Mouse (Mus musculus) brain, embryonic 14.5 days (tissue): ENCODE results near the gene Lonp1. TPM values are rescaled to one million over a fixed set of nuclear protein-coding genes. Genes with fewer than 3 reads are reported as not detected.

ENCODE experiments used
- DNase-seq: peaks from one replicate; pipeline ENCODE4 v3.0.0-alpha.2; 2011; ENCODE audit warnings: low read depth
- CTCF ChIP-seq: fragments of 200-500 bp; IDR thresholded peaks from 2 replicates; pipeline ENCODE4 v1.5.1; 2012; ENCODE audit warnings: inconsistent platforms, mild to moderate bottlenecking, moderate library complexity, borderline replicate concordance; ENCODE audit not compliant: insufficient read depth, insufficient read length; ENCODE audit errors: extremely low read depth
- POLR2A ChIP-seq: fragments of 200-500 bp; IDR thresholded peaks from 2 replicates; pipeline ENCODE4 v1.6.1; 2012; ENCODE audit warnings: mild to moderate bottlenecking, inconsistent platforms, borderline replicate concordance; ENCODE audit not compliant: poor library complexity, insufficient read depth, insufficient read length, severe bottlenecking; ENCODE audit errors: extremely low read depth
- polyA plus RNA-seq: library from polyadenylated mRNA; depleted of rRNA; stranded (reverse); fragments of >200 nt; gene quantifications from 2 replicates; pipeline ENCODE4 v1.2.3, GENCODE M21; 2012

The Lonp1 gene
- polyA plus RNA-seq, 1 experiment = 70.4 TPM

- no peak for DNase-seq
- TF ChIP-seq POLR2A (no peak), CTCF (no peak)
Observed at GRCm38 (mm10) chr17:56608699-56609098, 18.0 kb downstream of the Lonp1 start.

DNA sequence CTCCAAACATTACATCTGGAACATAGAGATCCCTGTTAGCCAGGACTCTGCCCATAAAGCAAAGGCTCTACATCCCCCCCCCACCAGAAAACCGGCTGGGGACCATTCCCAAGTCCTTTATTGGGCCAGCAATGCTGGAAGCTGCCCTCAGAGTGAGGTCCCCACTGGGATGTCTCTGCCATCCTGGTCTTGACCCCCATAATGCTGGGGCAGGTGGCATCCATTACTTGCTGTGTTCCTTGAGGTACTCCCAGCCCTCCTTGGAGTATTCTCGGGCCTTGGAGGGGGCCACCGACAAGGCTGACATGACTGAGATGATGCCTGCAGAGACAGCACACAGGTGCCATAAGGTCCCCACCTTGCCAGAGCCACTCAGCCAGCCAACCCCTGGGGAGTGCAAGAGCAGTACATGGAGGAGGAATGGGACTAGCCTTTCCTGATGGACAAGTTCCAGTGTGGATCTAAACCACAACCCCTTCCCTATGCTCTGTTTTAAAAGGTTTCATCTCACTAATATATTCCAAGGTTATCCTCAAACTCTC lies 19.1 kb downstream of the Lonp1 start:
- no peak for DNase-seq
- no peak for TF ChIP-seq CTCF
- no peak for TF ChIP-seq POLR2A

DNA sequence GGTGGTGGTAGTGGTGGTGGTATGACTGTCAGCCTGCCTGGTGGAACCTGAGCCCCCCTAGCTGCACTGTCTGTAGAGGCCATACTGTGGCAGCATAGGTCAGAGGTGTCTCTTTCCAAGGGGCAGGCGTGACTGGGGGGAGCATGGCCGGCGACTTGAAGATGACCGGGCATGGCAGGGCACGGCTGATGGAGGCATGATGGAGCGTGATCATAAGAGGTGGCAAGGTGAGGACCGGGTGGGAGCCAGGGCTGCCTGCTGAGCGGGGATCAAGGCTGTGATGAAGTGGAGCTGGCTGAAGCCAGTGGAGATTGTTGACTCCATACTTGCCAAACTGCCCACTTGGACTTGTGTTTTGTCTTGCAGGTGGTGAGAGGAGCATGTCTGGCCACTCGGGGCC lies 21.3 kb downstream of the Lonp1 start:
- TF ChIP-seq CTCF = no peak
- TF ChIP-seq POLR2A = no peak
- no peak for DNase-seq

- no peak for DNase-seq
- TF ChIP-seq CTCF (no peak), POLR2A (no peak)
Observed at GRCm38 (mm10) chr17:56604422-56604821, 22.3 kb downstream of the Lonp1 start.

GRCm38 (mm10) chr17:56604070-56604380 lies 22.7 kb downstream of the Lonp1 start:
- DNase-seq = no peak
- TF ChIP-seq POLR2A (no peak), CTCF (no peak)

GRCm38 (mm10) chr17:56603186-56604069 lies 23.3 kb downstream of the Lonp1 start:
- peak; percentile 40 for DNase-seq
- TF ChIP-seq POLR2A (no peak), CTCF (no peak)

DNA sequence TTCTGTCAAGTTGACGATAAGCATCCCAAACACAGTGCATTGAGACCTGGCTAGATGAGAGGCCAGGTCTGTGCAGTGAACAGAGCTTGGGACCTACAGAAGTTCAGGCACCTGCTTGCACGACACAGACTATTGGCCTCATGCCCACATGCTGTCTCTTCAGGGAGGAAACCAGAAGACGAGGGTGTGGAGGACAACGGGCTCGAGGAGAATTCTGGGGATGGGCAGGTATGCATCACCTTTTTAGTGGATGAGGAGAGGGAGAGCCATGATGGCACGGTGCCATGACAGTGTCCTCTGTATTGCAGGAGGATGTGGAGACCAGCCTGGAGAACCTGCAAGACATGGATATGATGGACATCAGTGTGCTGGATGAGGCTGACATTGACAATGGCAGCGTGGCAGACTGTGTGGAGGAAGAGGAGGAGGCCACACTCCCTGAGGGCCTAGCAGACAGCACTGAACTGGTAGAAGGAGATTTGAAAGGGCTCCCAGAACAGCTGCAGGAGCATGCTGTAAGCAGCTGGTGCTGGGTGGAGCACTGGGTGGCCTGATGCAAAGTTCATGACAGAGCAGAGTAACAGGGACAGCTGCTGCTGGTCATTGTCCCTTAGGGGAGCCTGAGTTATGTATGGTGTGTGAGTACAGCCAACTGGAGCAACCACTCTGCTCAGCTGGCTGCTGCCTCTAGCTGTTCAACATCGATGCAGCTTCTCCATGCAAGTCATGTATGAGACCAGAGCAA lies 33.0 kb downstream of the Lonp1 start:
- TF ChIP-seq POLR2A (no peak), CTCF (no peak)
- no peak for DNase-seq

DNA sequence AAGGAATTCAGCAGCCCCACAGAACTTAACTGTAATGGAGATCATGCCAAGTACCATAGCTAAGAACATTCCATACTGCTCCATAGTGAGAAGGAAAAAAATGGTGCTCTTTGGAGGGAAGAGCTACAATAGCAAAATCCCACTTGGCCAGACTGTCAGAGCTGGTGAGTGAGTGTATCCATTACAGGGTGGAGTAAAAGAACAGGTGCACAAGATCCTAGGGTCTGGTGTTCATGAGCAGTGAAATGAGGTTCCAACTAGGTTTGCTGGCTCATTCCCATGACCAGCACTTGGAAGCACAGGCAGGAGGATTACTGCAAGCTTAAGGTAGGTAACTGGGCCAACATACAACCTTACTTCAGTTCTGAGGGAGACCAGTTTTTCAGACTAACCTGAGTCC lies 34.1 kb downstream of the Lonp1 start:
- no peak for DNase-seq
- TF ChIP-seq POLR2A (no peak), CTCF (no peak)

DNA sequence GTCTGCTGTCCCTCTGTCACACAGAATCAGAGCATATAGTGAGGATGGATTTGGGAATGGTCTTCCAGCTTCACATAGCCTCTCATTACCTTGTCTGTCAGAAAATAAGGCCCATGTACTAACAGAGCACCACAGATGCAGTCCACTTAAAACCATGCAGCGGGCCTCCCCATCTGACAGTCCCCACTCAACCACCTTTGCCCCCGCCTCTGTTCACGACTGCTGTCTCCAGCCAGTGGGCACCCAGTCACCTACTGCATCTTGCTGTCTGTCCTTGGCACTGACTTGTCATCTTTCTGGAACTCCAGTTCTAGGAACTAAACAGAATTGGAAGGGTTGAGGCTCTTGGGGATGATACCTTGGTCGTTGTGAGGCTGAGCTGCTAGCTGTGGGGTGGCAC lies 37.8 kb downstream of the Lonp1 start:
- no peak for DNase-seq
- TF ChIP-seq POLR2A (no peak), CTCF (no peak)

DNA sequence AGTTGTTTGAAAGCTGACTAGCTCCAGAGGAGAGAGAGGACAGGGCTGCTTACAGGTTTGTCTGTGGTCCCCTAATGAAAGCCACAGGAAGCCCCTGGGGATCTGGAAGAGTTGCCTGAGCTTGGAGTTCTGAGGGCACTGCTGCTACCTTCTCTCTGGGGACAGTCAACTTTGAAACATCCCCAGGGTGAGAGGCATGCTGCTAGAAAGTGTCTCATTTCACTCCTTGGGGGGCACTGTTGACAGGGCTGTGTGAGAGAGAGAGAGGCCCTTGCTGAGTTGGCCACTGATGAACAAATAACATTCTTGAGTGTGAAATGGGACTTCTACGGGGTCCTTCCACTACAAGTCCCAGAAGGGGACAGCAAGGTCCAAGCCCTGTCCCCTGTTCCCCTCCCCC lies 38.9 kb downstream of the Lonp1 start:
- no peak for TF ChIP-seq CTCF
- no peak for TF ChIP-seq POLR2A
- DNase-seq = no peak

- TF ChIP-seq CTCF (no peak), POLR2A (no peak)
- peak; percentile 61 for DNase-seq
Observed at GRCm38 (mm10) chr17:56585171-56585821, 41.4 kb downstream of the Lonp1 start.

GRCm38 (mm10) chr17:56584257-56585130 lies 42.2 kb downstream of the Lonp1 start, which contains the start of the genes Safb2 and Safb:
Safb2 (minus strand) TSS chr17:56584585.
Safb (plus strand) TSS chr17:56584825.
- TF ChIP-seq CTCF (peak; percentile 11; the same call in 1 of the 2 replicates), POLR2A (peak; percentile 86)
- peak; percentile 100 for DNase-seq
